19 mouse cellular contexts compared by ENCODE assay signal in genomic region chr3:67490156-67490555, GRCm38 (mm10). TPM values are rescaled to one million over a fixed set of nuclear protein-coding genes. Genes with fewer than 3 reads are reported as not detected.
DNase-seq lines count a peak whose midpoint lies in the region; ATAC-seq and TF ChIP-seq lines count a peak whose summit lies in the region.
"Had no signal": no experiment of that assay in that cellular context is flagged by ENCODE, and none has a peak within 500 bp of the region (broad histone marks: within the 10 kb centered on the region; RNA-seq: fewer than 3 reads in every experiment).

No protein-coding gene starts in this region.

- 65% methylated on average over 4 of the region's 4 CpGs for WGBS in hindbrain, embryonic 16.5 days
- whole genome bisulfite sequencing in hindbrain, postnatal 0 days = 45% methylated on average over 4 of the region's 4 CpGs
- WGBS in forebrain, embryonic 13.5 days = 73% methylated on average over 4 of the region's 4 CpGs

- H3K27me3 ChIP-seq in hindbrain, embryonic 16.5 days (replicated peaks; ENCODE audit: control insufficient read depth, insufficient read depth, low read length) = no peaks in the 10 kb centered on the region
- H3K27me3 ChIP-seq in hindbrain, postnatal 0 days (ENCODE audit: insufficient read depth, low read length) = no peaks in the 10 kb centered on the region
- H3K27me3 ChIP-seq in forebrain, embryonic 13.5 days = no peaks in the 10 kb centered on the region
- H3K27me3 ChIP-seq: hindbrain, embryonic 13.5 days; midbrain, embryonic 13.5 days; neural tube, embryonic 13.5 days had no signal

- no peak overlapping the region for H3K9ac ChIP-seq in hindbrain, embryonic 16.5 days (ENCODE audit: low read depth, low read length)
- no peak overlapping the region for H3K9ac ChIP-seq in hindbrain, postnatal 0 days (replicated peaks; ENCODE audit: low read length)
- no peak overlapping the region for H3K9ac ChIP-seq in forebrain, embryonic 13.5 days
- H3K9ac ChIP-seq: forebrain, postnatal 0 days; hindbrain, embryonic 13.5 days; midbrain, embryonic 13.5 days; neural tube, embryonic 13.5 days had no signal

- H3K36me3 ChIP-seq in hindbrain, embryonic 16.5 days (ENCODE audit: control insufficient read depth, insufficient read depth, low read length) = no peaks in the 10 kb centered on the region
- no peaks in the 10 kb centered on the region for H3K36me3 ChIP-seq in hindbrain, postnatal 0 days (ENCODE audit: insufficient read depth, low read length)
- H3K36me3 ChIP-seq in forebrain, embryonic 13.5 days (ENCODE audit: poor library complexity, severe bottlenecking) = no peaks in the 10 kb centered on the region
- H3K36me3 ChIP-seq: hindbrain, embryonic 13.5 days; midbrain, embryonic 13.5 days; neural tube, embryonic 13.5 days had no signal

- no peaks in the 10 kb centered on the region for H3K4me1 ChIP-seq in hindbrain, embryonic 16.5 days (ENCODE audit: control insufficient read depth, insufficient read depth, low read depth, low read length)
- no peaks in the 10 kb centered on the region for H3K4me1 ChIP-seq in hindbrain, postnatal 0 days (ENCODE audit: insufficient read depth, low read length)
- H3K4me1 ChIP-seq in forebrain, embryonic 13.5 days = no peaks in the 10 kb centered on the region
- H3K4me1 ChIP-seq: hindbrain, embryonic 13.5 days; midbrain, embryonic 13.5 days; neural tube, embryonic 13.5 days had no signal

- H3K4me2 ChIP-seq in hindbrain, embryonic 16.5 days (ENCODE audit: low read length) = no peak overlapping the region
- no peak overlapping the region for H3K4me2 ChIP-seq in hindbrain, postnatal 0 days (ENCODE audit: low read depth, low read length)
- no peak overlapping the region for H3K4me2 ChIP-seq in forebrain, embryonic 13.5 days
- H3K4me2 ChIP-seq: heart, embryonic 11.5 days; hindbrain, embryonic 13.5 days; midbrain, embryonic 13.5 days; neural tube, embryonic 13.5 days had no signal

- TF ChIP-seq CTCF in hindbrain, postnatal 0 days (IDR thresholded peaks at IDR 0.05; ENCODE audit: low read depth) = no peak

- H3K4me3 ChIP-seq in hindbrain, embryonic 16.5 days (ENCODE audit: low read length) = no peak overlapping the region
- H3K4me3 ChIP-seq in hindbrain, postnatal 0 days (ENCODE audit: low read length) = no peak overlapping the region
- H3K4me3 ChIP-seq in forebrain, embryonic 13.5 days = no peak overlapping the region
- H3K4me3 ChIP-seq: erythroblast, embryonic 14.5 days; hindbrain, embryonic 13.5 days; midbrain, embryonic 13.5 days; neural tube, embryonic 13.5 days had no signal

- ATAC-seq in hindbrain, embryonic 16.5 days = peak; percentile 58
- ATAC-seq in hindbrain, postnatal 0 days = no peak
- ATAC-seq in forebrain, embryonic 13.5 days = no peak
- ATAC-seq: CD4-positive, CD25-positive, alpha-beta regulatory T cell, adult 4 months; forebrain, postnatal 0 days; intestine, postnatal 0 days; lung, postnatal 0 days; midbrain, embryonic 13.5 days had no signal

- H3K27ac ChIP-seq in hindbrain, embryonic 16.5 days (ENCODE audit: low read depth, low read length) = no peak overlapping the region
- H3K27ac ChIP-seq in hindbrain, postnatal 0 days = no peak overlapping the region
- H3K27ac ChIP-seq in forebrain, embryonic 13.5 days = no peak overlapping the region
- H3K27ac ChIP-seq: hindbrain, embryonic 13.5 days; midbrain, embryonic 13.5 days; neural tube, embryonic 13.5 days had no signal

- H3K9me3 ChIP-seq in hindbrain, embryonic 16.5 days (ENCODE audit: control insufficient read depth, low read length) = no peaks in the 10 kb centered on the region
- H3K9me3 ChIP-seq in hindbrain, postnatal 0 days (ENCODE audit: low read length) = no peaks in the 10 kb centered on the region
- H3K9me3 ChIP-seq in forebrain, embryonic 13.5 days (replicated peaks) = no peaks in the 10 kb centered on the region
- H3K9me3 ChIP-seq: hindbrain, embryonic 13.5 days; midbrain, embryonic 13.5 days; neural tube, embryonic 13.5 days had no signal

- no peak for DNase-seq in hindbrain, postnatal 0 days (ENCODE audit: low spot score)
- DNase-seq in MN1 (ENCODE audit: low spot score) = peak; percentile 61
- DNase-seq in adrenal gland, postnatal 14 days = peak; percentile 14
- DNase-seq in mesoderm, embryonic 11.5 days (ENCODE audit: low read depth, low spot score) = peak; percentile 11
- no peak for DNase-seq in yolk sac, embryonic 10.5 days (ENCODE audit: low spot score)
- DNase-seq: cerebellum, adult 9-10 months; forebrain, postnatal 0 days; gastrocnemius, postnatal 36 days; thymus, adult 18-20 months had no signal

RNA-seq across cellular contexts. Expression of gene Rarres1, which starts 25.2 kb away (rescaled TPM):
- 2.4 and 2.7 TPM in 2 replicates for polyA plus RNA-seq in hindbrain, embryonic 16.5 days (2015; fragmentation: Nextera tagmentation; extraction: Ambion mirVana)
- total RNA-seq in hindbrain, postnatal 0 days (2014; rRNA removed) = 0.40 and 0.58 TPM in 2 replicates
- polyA plus RNA-seq in hindbrain, postnatal 0 days (2015; fragmentation: Nextera tagmentation; extraction: Ambion mirVana) = 2.7 and 3.4 TPM in 2 replicates
- total RNA-seq in adrenal gland, postnatal 14 days (2021) = 1.0 and 1.5 TPM in 2 replicates
- polyA plus RNA-seq in forebrain, embryonic 13.5 days (2015; fragmentation: Nextera tagmentation; extraction: Ambion mirVana) = 0.53 and 0.74 TPM in 2 replicates
- polyA plus RNA-seq: CD4-positive, CD25-positive, alpha-beta regulatory T cell, adult 4 months had no signal

RNA-seq across cellular contexts. Expression of gene Lxn, which starts 26.4 kb away (rescaled TPM):
- polyA plus RNA-seq in hindbrain, embryonic 16.5 days (2015; fragmentation: Nextera tagmentation; extraction: Ambion mirVana) = 189 and 198 TPM in 2 replicates
- 71.7 and 78.3 TPM in 2 replicates for total RNA-seq in hindbrain, postnatal 0 days (2014; rRNA removed)
- 201 and 213 TPM in 2 replicates for polyA plus RNA-seq in hindbrain, postnatal 0 days (2015; fragmentation: Nextera tagmentation; extraction: Ambion mirVana)
- 16.7 and 16.8 TPM in 2 replicates for total RNA-seq in adrenal gland, postnatal 14 days (2021)
- polyA plus RNA-seq in forebrain, embryonic 13.5 days (2015; fragmentation: Nextera tagmentation; extraction: Ambion mirVana) = 54.2 and 60.0 TPM in 2 replicates

Comparison
In these comparisons a context has a peak if more than half of its experiments do, and no peak if none do; other contexts are left out.
1. DNase-seq: peak in MN1 (single experiment), adrenal gland, postnatal 14 days (single experiment) and mesoderm, embryonic 11.5 days (single experiment); none in hindbrain, postnatal 0 days (single experiment) and yolk sac, embryonic 10.5 days (single experiment).